Mouse (Mus musculus) thymus, adult 2 months (tissue): ENCODE measurements around the gene Kansl1. TPM values are rescaled to one million over a fixed set of nuclear protein-coding genes. Genes with fewer than 3 reads are reported as not detected.

Source experiments
- DNase-seq: peaks from one replicate; pipeline ENCODE4 v3.0.0; 2021
- H3K27ac ChIP-seq: fragments of 200-500 bp; 2 replicates; pipeline ENCODE4 v1.5.1; 2012; ENCODE audit warnings: low read length, control low read depth; ENCODE audit not compliant: control insufficient read depth, insufficient read depth
- H3K27me3 ChIP-seq: fragments of 200-500 bp; 2 replicates; pipeline ENCODE4 v1.6.1; 2012; ENCODE audit warnings: mild to moderate bottlenecking, low read length, moderate library complexity, mixed read lengths; ENCODE audit not compliant: control insufficient read depth, insufficient read depth
- H3K36me3 ChIP-seq: fragments of 200-500 bp; 2 replicates; pipeline ENCODE4 v1.6.1; 2012; ENCODE audit warnings: mild to moderate bottlenecking, low read length, moderate library complexity; ENCODE audit not compliant: control insufficient read depth, insufficient read depth
- H3K4me1 ChIP-seq: fragments of 200-500 bp; replicated peaks from 2 replicates; pipeline ENCODE4 v1.6.1; 2012; ENCODE audit warnings: low read length; ENCODE audit not compliant: control insufficient read depth, insufficient read depth
- H3K4me3 ChIP-seq: fragments of 200-500 bp; 2 replicates; pipeline ENCODE4 v1.5.1; 2012; ENCODE audit warnings: mild to moderate bottlenecking, low read length, control low read depth, moderate library complexity; ENCODE audit not compliant: control insufficient read depth, insufficient read depth
- CTCF ChIP-seq: fragments of 200-500 bp; IDR thresholded peaks from 2 replicates; pipeline ENCODE4 v1.5.1; 2012; ENCODE audit warnings: mild to moderate bottlenecking, control low read depth, low read length, moderate library complexity, borderline replicate concordance; ENCODE audit not compliant: control insufficient read depth, poor library complexity, insufficient read depth; ENCODE audit errors: extremely low read depth
- POLR2A ChIP-seq: fragments of 200-500 bp; IDR thresholded peaks from 2 replicates; pipeline ENCODE4 v1.6.1; 2012; ENCODE audit warnings: mild to moderate bottlenecking, low read length, control low read depth, moderate library complexity; ENCODE audit not compliant: control insufficient read depth, poor library complexity, insufficient read depth; ENCODE audit errors: extremely low read depth
- WGBS: fragments of 180-500 bp; shearing (Covaris S2); methylation state at CpG from one replicate; pipeline ENCODE4 v1.1.7; 2018; 5-methylcytosine and 5-hydroxymethylcytosine counted together
- polyA plus RNA-seq: library from polyadenylated mRNA; depleted of rRNA; stranded (reverse); fragments of >200 nt; gene quantifications from 2 replicates; pipeline ENCODE4 v1.2.3, GENCODE M21; 2012

The Kansl1 gene
- polyA plus RNA-seq, 1 experiment = 202 TPM

GRCm38 (mm10) chr11:104479505-104479904 lies 10.8 kb upstream of the Kansl1 start:
- H3K27me3 ChIP-seq = no peaks in the 10 kb centered on the region
- H3K4me1 ChIP-seq = no peaks in the 10 kb centered on the region
- H3K36me3 ChIP-seq = no peaks in the 10 kb centered on the region
- H3K27ac ChIP-seq = no peak overlapping the region
- DNase-seq = no peak
- TF ChIP-seq CTCF (no peak), POLR2A (no peak)
- 90% methylated on average over 4 of the region's 4 CpGs for WGBS
- H3K4me3 ChIP-seq = no peak overlapping the region

GRCm38 (mm10) chr11:104469371-104469835 lies 742 bp upstream of the Kansl1 start:
- no peak overlapping the region for H3K27ac ChIP-seq
- no peak for TF ChIP-seq CTCF
- TF ChIP-seq POLR2A = peak; percentile 42; the same call in 1 of the 2 replicates
- H3K27me3 ChIP-seq = no peaks in the 10 kb centered on the region
- H3K4me1 ChIP-seq = no peaks in the 10 kb centered on the region; the same call in 1 of the 2 replicates
- DNase-seq = peak; percentile 94
- no peaks in the 10 kb centered on the region for H3K36me3 ChIP-seq
- 2% methylated on average over 18 of the region's 19 CpGs for WGBS
- peak overlapping the region; percentile 70 for H3K4me3 ChIP-seq

GRCm38 (mm10) chr11:104467698-104468097 lies 963 bp downstream of the Kansl1 start:
- no peaks in the 10 kb centered on the region; the same call in 1 of the 2 replicates for H3K4me1 ChIP-seq
- 96% methylated on average over 5 of the region's 5 CpGs for WGBS
- no peak overlapping the region for H3K27ac ChIP-seq
- no peaks in the 10 kb centered on the region for H3K27me3 ChIP-seq
- 0 out of 2 replicates have a peak, but pooled peaks cover 4% of the 10 kb centered on the region for H3K36me3 ChIP-seq
- DNase-seq = no peak
- no peak overlapping the region for H3K4me3 ChIP-seq
- no peak for TF ChIP-seq POLR2A
- no peak for TF ChIP-seq CTCF

- Histone ChIP-seq H3K27me3 (no peaks in the 10 kb centered on the region), H3K27ac (no peak overlapping the region), H3K4me3 (no peak overlapping the region), H3K36me3 (0 out of 2 replicates have a peak, but pooled peaks cover 4% of the 10 kb centered on the region), H3K4me1 (no peaks in the 10 kb centered on the region)
- DNase-seq = peak; percentile 53
- TF ChIP-seq POLR2A = no peak
- TF ChIP-seq CTCF = no peak
These were observed 7.1 kb downstream of the Kansl1 start for GRCm38 (mm10) chr11:104461551-104461950.

- 95% methylated on average over 2 of the region's 2 CpGs for WGBS
- DNase-seq = no peak
- H3K27me3 ChIP-seq = no peaks in the 10 kb centered on the region
These were observed 9.0 kb downstream of the Kansl1 start for GRCm38 (mm10) chr11:104459671-104460070.

GRCm38 (mm10) chr11:104458507-104458906 lies 10.2 kb downstream of the Kansl1 start:
- no peak overlapping the region for H3K27ac ChIP-seq
- no peak for DNase-seq
- WGBS = 79% methylated on average over 2 of the region's 2 CpGs
- TF ChIP-seq CTCF = no peak
- TF ChIP-seq POLR2A = no peak
- no peaks in the 10 kb centered on the region for H3K4me1 ChIP-seq
- H3K27me3 ChIP-seq = no peaks in the 10 kb centered on the region
- H3K4me3 ChIP-seq = no peak overlapping the region
- H3K36me3 ChIP-seq = no peaks in the 10 kb centered on the region

More at GRCm38 (mm10) chr11:104459671-104460070, 9.0 kb downstream of the Kansl1 start:
- no peaks in the 10 kb centered on the region for H3K4me1 ChIP-seq
- TF ChIP-seq CTCF = no peak
- no peak for TF ChIP-seq POLR2A
- 0 out of 2 replicates have a peak, but pooled peaks cover 4% of the 10 kb centered on the region for H3K36me3 ChIP-seq
- H3K4me3 ChIP-seq = no peak overlapping the region
- H3K27ac ChIP-seq = no peak overlapping the region

- no peak overlapping the region for H3K4me3 ChIP-seq
- TF ChIP-seq POLR2A (no peak), CTCF (no peak)
- H3K27ac ChIP-seq = no peak overlapping the region
- H3K4me1 ChIP-seq = no peaks in the 10 kb centered on the region
- no peak for DNase-seq
- WGBS = 100% methylated on average over 1 of the region's 1 CpGs
- H3K27me3 ChIP-seq = no peaks in the 10 kb centered on the region
- no peaks in the 10 kb centered on the region for H3K36me3 ChIP-seq
These were observed 16.0 kb downstream of the Kansl1 start for GRCm38 (mm10) chr11:104452709-104453108.
